Mouse (Mus musculus): Measurements from ENCODE around the gene Fsd2. TPM values are rescaled to one million over a fixed set of nuclear protein-coding genes. Genes with fewer than 3 reads are reported as not detected.

Fsd2 gene
- polyA plus RNA-seq, 1 experiment from 2014 or later, result not detected

GRCm38 (mm10) chr7:81556839-81557238 is 9.9 kb downstream of the Fsd2 start:
- WGBS, result 93% methylated on average over 4 of the region's 4 CpGs
- DNase-seq (ENCODE audit: low spot score), result no peak

GRCm38 (mm10) chr7:81554369-81554768 is 12.4 kb downstream of the Fsd2 start:
- Histone ChIP-seq H3K4me1 (peaks cover 5% of the 10 kb centered on the region; the same call in 1 of the 2 replicates), H3K27me3 (ENCODE audit: low read depth, poor library complexity, severe bottlenecking) (no peaks in the 10 kb centered on the region), H3K4me3 (no peak overlapping the region), H3K9me3 (replicated peaks) (no peaks in the 10 kb centered on the region), H3K36me3 (no peaks in the 10 kb centered on the region), H3K27ac (replicated peaks) (no peak overlapping the region)
- peak; percentile 35 for DNase-seq (ENCODE audit: low spot score)
- 75% methylated on average over 2 of the region's 2 CpGs for WGBS

More at GRCm38 (mm10) chr7:81556839-81557238, 9.9 kb downstream of the Fsd2 start:
- H3K36me3 ChIP-seq, result no peaks in the 10 kb centered on the region
- H3K27me3 ChIP-seq (ENCODE audit: low read depth, poor library complexity, severe bottlenecking), result no peaks in the 10 kb centered on the region
- H3K4me1 ChIP-seq, result peaks cover 5% of the 10 kb centered on the region; the same call in 1 of the 2 replicates
- H3K9me3 ChIP-seq (replicated peaks), result no peaks in the 10 kb centered on the region
- H3K27ac ChIP-seq (replicated peaks), result no peak overlapping the region
- no peak overlapping the region for H3K4me3 ChIP-seq

DNA sequence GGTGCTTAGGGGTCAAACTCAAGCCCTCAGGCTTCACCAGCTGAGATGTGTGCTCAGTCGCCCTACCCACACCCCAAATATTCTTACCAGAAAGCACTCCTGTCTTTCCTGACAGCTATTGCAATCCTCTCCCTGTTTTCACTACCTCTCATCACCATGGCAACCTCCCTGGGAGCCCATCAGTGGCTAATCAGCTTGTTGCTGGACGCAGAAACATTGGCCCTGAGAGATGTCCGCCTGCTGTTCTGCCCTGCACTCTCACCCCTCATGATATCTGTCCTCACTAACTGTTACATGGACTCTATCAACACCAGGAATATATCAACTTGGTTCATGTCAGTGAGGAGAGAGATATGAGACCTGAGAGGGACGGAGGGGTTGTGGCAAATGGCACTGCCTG is 13.2 kb downstream of the Fsd2 start:
- Histone ChIP-seq H3K4me3 (no peak overlapping the region), H3K9me3 (replicated peaks) (no peaks in the 10 kb centered on the region), H3K4me1 (peaks cover 8% of the 10 kb centered on the region), H3K27ac (replicated peaks) (no peak overlapping the region), H3K27me3 (ENCODE audit: low read depth, poor library complexity, severe bottlenecking) (no peaks in the 10 kb centered on the region), H3K36me3 (no peaks in the 10 kb centered on the region)
- no peak for DNase-seq (ENCODE audit: low spot score)
- 65% methylated on average over 4 of the region's 4 CpGs for WGBS

GRCm38 (mm10) chr7:81548864-81549263 is 17.9 kb downstream of the Fsd2 start:
- DNase-seq (ENCODE audit: low spot score), result no peak
- no peak overlapping the region for H3K4me3 ChIP-seq
- 78% methylated on average over 11 of the region's 11 CpGs for WGBS
- no peaks in the 10 kb centered on the region for H3K36me3 ChIP-seq
- H3K4me1 ChIP-seq, result peaks cover 18% of the 10 kb centered on the region
- H3K9me3 ChIP-seq (replicated peaks), result no peaks in the 10 kb centered on the region
- H3K27ac ChIP-seq (replicated peaks), result 0 out of 2 replicates have a peak overlapping the region, but pooled peaks have one; percentile 17
- no peaks in the 10 kb centered on the region for H3K27me3 ChIP-seq (ENCODE audit: low read depth, poor library complexity, severe bottlenecking)

- Histone ChIP-seq H3K9me3 (replicated peaks) (no peaks in the 10 kb centered on the region), H3K27ac (replicated peaks) (no peak overlapping the region), H3K27me3 (ENCODE audit: low read depth, poor library complexity, severe bottlenecking) (no peaks in the 10 kb centered on the region), H3K36me3 (no peaks in the 10 kb centered on the region), H3K4me3 (no peak overlapping the region), H3K4me1 (peaks cover 35% of the 10 kb centered on the region)
- 86% methylated on average over 8 of the region's 8 CpGs for WGBS
- no peak for DNase-seq (ENCODE audit: low spot score)
Observed at GRCm38 (mm10) chr7:81542934-81543333, 23.8 kb downstream of the Fsd2 start.

GRCm38 (mm10) chr7:81541924-81542524 is 24.7 kb downstream of the Fsd2 start:
- Histone ChIP-seq H3K4me1 (peaks cover 36% of the 10 kb centered on the region), H3K4me3 (no peak overlapping the region), H3K27me3 (ENCODE audit: low read depth, poor library complexity, severe bottlenecking) (no peaks in the 10 kb centered on the region), H3K36me3 (no peaks in the 10 kb centered on the region), H3K9me3 (replicated peaks) (no peaks in the 10 kb centered on the region), H3K27ac (replicated peaks) (no peak overlapping the region)
- no peak for DNase-seq (ENCODE audit: low spot score)
- 84% methylated on average over 7 of the region's 7 CpGs for WGBS

- peaks cover 28% of the 10 kb centered on the region for H3K4me1 ChIP-seq
- H3K9me3 ChIP-seq (replicated peaks), result no peaks in the 10 kb centered on the region
- H3K36me3 ChIP-seq, result 0 out of 2 replicates have a peak, but pooled peaks cover under 1% of the 10 kb centered on the region
- no peak overlapping the region for H3K4me3 ChIP-seq
- no peak overlapping the region for H3K27ac ChIP-seq (replicated peaks)
- no peak for DNase-seq (ENCODE audit: low spot score)
- 72% methylated on average over 1 of the region's 1 CpGs for WGBS
- no peaks in the 10 kb centered on the region for H3K27me3 ChIP-seq (ENCODE audit: low read depth, poor library complexity, severe bottlenecking)
Observed at GRCm38 (mm10) chr7:81540999-81541398, 25.7 kb downstream of the Fsd2 start.

DNA sequence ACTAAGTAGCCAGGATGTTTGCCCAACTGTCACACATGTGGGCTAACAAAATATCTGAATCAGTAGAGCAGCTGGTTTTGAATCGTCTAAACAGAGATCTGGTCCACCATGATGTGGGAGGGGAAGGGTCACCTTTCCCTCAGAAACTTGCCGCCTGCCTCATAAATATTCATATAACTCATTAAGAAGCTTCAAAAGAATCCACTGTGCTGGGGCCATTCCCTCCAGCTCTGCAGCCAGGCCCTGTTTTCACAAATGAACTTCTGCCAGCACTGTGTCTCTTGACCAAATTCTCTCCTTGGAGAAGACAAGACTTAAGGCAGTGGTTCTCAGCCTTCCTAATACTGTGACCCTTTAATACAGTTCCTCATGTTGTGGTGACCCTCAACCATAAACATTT is 27.2 kb downstream of the Fsd2 start:
- Histone ChIP-seq H3K9me3 (replicated peaks) (no peaks in the 10 kb centered on the region), H3K27ac (replicated peaks) (peak overlapping the region; percentile 57; the same call in 1 of the 2 replicates), H3K4me1 (peaks cover 27% of the 10 kb centered on the region), H3K36me3 (peaks cover 14% of the 10 kb centered on the region), H3K4me3 (no peak overlapping the region), H3K27me3 (ENCODE audit: low read depth, poor library complexity, severe bottlenecking) (no peaks in the 10 kb centered on the region)
- WGBS, result 25% methylated on average over 2 of the region's 2 CpGs
- no peak for DNase-seq (ENCODE audit: low spot score)

DNA sequence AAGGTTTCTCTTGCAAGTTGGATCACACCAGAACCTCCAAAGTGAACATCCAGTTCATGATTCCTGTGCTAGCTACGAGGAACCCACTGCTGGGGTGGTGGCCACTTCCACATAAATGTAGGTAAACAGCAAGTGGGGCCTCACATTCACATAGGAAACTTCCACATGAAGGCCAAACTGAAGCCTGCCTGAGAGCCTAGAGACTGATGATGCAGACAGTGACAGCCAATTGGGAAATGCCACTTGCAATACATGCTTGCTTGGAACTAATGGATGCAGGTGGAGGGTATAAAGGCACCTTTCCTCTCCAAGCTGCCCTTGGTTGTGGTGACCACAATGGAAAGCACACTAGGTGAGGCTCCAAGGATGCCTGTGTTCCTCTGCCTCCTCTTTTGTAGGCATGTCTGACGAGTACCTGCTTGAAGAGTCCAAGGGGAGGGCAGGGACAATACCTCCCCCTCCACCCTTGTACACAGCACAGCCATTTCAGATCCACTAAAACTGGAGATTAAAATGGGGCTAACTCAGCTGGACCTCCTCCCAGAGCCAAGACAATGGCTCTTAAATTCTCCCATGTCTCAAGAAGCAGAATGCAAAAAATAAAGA is 28.6 kb downstream of the Fsd2 start:
- peaks cover 28% of the 10 kb centered on the region for H3K36me3 ChIP-seq
- H3K4me1 ChIP-seq, result peaks cover 27% of the 10 kb centered on the region
- 74% methylated on average over 2 of the region's 2 CpGs for WGBS
- H3K27me3 ChIP-seq (ENCODE audit: low read depth, poor library complexity, severe bottlenecking), result no peaks in the 10 kb centered on the region
- peaks cover 13% of the 10 kb centered on the region for H3K9me3 ChIP-seq (replicated peaks)
- peak overlapping the region; percentile 57; the same call in 1 of the 2 replicates for H3K27ac ChIP-seq (replicated peaks)
- no peak for DNase-seq (ENCODE audit: low spot score)
- no peak overlapping the region for H3K4me3 ChIP-seq

GRCm38 (mm10) chr7:81536478-81536877 is 30.3 kb downstream of the Fsd2 start:
- H3K36me3 ChIP-seq, result peaks cover 45% of the 10 kb centered on the region
- no peak overlapping the region for H3K4me3 ChIP-seq
- DNase-seq (ENCODE audit: low spot score), result no peak
- peaks cover 15% of the 10 kb centered on the region for H3K9me3 ChIP-seq (replicated peaks)
- H3K27me3 ChIP-seq (ENCODE audit: low read depth, poor library complexity, severe bottlenecking), result no peaks in the 10 kb centered on the region
- H3K27ac ChIP-seq (replicated peaks), result no peak overlapping the region
- peaks cover 27% of the 10 kb centered on the region for H3K4me1 ChIP-seq
- 90% methylated on average over 4 of the region's 4 CpGs for WGBS

- 82% methylated on average over 1 of the region's 1 CpGs for WGBS
- Histone ChIP-seq H3K27me3 (ENCODE audit: low read depth, poor library complexity, severe bottlenecking) (no peaks in the 10 kb centered on the region), H3K4me1 (no peaks in the 10 kb centered on the region), H3K4me3 (no peak overlapping the region), H3K9me3 (replicated peaks) (peaks cover 15% of the 10 kb centered on the region), H3K36me3 (peaks cover 94% of the 10 kb centered on the region), H3K27ac (replicated peaks) (no peak overlapping the region)
- DNase-seq (ENCODE audit: low spot score), result no peak
Observed at GRCm38 (mm10) chr7:81531462-81531861, 35.3 kb downstream of the Fsd2 start.

DNA sequence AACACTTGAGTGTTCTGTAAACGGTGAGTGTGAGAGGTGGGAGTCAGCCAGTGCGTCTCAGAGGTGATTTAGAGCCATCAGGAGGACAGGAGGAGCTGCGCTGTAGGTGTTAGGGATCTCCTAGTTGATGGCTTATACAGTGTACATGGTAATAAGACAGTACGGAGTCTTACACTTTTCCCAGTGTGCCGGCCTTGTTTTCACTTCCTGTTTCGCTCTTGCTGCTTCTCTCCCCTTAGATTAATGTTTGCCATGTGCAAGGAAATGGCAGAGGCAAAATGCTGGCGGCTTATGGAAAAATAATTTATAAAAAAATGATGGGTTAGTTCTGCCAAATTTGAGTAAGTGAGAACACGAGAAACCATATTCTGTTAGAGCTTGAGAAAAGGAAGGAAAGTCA is 37.8 kb downstream of the Fsd2 start:
- H3K27ac ChIP-seq (replicated peaks), result no peak overlapping the region
- DNase-seq (ENCODE audit: low spot score), result no peak
- H3K4me1 ChIP-seq, result peaks cover 11% of the 10 kb centered on the region
- WGBS, result 95% methylated on average over 8 of the region's 8 CpGs
- H3K9me3 ChIP-seq (replicated peaks), result peaks cover 9% of the 10 kb centered on the region
- no peak overlapping the region for H3K4me3 ChIP-seq
- H3K36me3 ChIP-seq, result peaks cover 93% of the 10 kb centered on the region
- no peaks in the 10 kb centered on the region for H3K27me3 ChIP-seq (ENCODE audit: low read depth, poor library complexity, severe bottlenecking)

GRCm38 (mm10) chr7:81523663-81524017 is 43.1 kb downstream of the Fsd2 start:
- 17% methylated on average over 13 of the region's 13 CpGs for WGBS
- peak overlapping the region; percentile 76 for H3K4me3 ChIP-seq
- H3K27me3 ChIP-seq (ENCODE audit: low read depth, poor library complexity, severe bottlenecking), result no peaks in the 10 kb centered on the region
- no peak for DNase-seq (ENCODE audit: low spot score)
- H3K27ac ChIP-seq (replicated peaks), result peak overlapping the region; percentile 93
- no peaks in the 10 kb centered on the region for H3K9me3 ChIP-seq (replicated peaks)
- peaks cover 40% of the 10 kb centered on the region for H3K36me3 ChIP-seq
- peaks cover 21% of the 10 kb centered on the region for H3K4me1 ChIP-seq
